Mouse (Mus musculus) E14TG2a.4 (cell line): ENCODE data around the gene Snrpa1.

Experiments
- CTCF ChIP-seq: conservative IDR thresholded peaks from 2 replicates; pipeline ENCODE4 v1.5.1; 2014; ENCODE audit warnings: low read length
- NANOG ChIP-seq: IDR thresholded peaks from 2 replicates; pipeline ENCODE4 v1.6.1; 2014; ENCODE audit warnings: borderline replicate concordance, low read length, mixed read lengths
- POU5F1 ChIP-seq: IDR thresholded peaks from 2 replicates; pipeline ENCODE4 v1.6.1; 2014; ENCODE audit warnings: low read length, borderline replicate concordance

GRCm38 (mm10) chr7:66118046-66118445 lies 59.2 kb downstream of the Snrpa1 start:
- TF ChIP-seq CTCF, result no peak
- TF ChIP-seq POU5F1, result no peak
- TF ChIP-seq NANOG, result no peak
